Mouse (Mus musculus): Measurements from ENCODE around the gene Col27a1. TPM values are rescaled to one million over a fixed set of nuclear protein-coding genes. Genes with fewer than 3 reads are reported as not detected.

Gene Col27a1
- polyA plus RNA-seq, 1 experiment from 2014 or later: 18.5 TPM

DNA sequence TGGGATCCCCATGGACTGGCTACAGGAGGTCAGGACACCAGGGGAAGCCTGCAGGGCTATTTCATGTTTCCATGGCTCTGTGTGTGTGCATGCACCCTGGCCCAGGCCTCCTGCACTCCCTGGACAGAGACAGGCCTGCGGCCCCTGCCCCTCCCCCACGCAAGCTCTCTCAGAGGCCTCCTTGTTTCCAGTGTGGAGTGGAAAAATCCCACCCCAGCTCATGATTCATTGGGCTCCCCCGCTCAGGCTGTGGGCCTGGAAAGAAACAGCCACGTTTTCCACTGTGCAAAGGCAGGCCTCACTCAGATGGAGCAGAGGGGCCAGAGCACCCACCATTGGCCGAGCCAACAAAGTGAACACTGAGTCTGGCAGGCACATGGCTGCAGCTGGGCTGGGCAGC, 15.1 kb downstream of the Col27a1 start:
- 28% methylated on average over 5 of the region's 5 CpGs for WGBS
- H3K27ac ChIP-seq (ENCODE audit: low read depth): peak overlapping the region; percentile 73

GRCm38 (mm10) chr4:63229991-63230581, 16.3 kb downstream of the Col27a1 start:
- Histone ChIP-seq H3K27ac (ENCODE audit: low read depth) (no peak overlapping the region), H3K4me3 (ENCODE audit: low read depth, low read length) (no peak overlapping the region), H3K4me1 (replicated peaks; ENCODE audit: control insufficient read depth, insufficient read depth, low read length) (peaks cover 41% of the 10 kb centered on the region), H3K4me2 (ENCODE audit: low read length) (no peak overlapping the region), H3K9me3 (ENCODE audit: control insufficient read depth, low read length) (no peaks in the 10 kb centered on the region), H3K27me3 (replicated peaks; ENCODE audit: control insufficient read depth, insufficient read depth, low read length) (no peaks in the 10 kb centered on the region), H3K9ac (ENCODE audit: low read length) (no peak overlapping the region), H3K36me3 (ENCODE audit: control insufficient read depth, insufficient read depth, low read length) (peaks cover 28% of the 10 kb centered on the region)
- 89% methylated on average over 14 of the region's 14 CpGs for WGBS
- no peak for DNase-seq (ENCODE audit: low spot score)
- no peak for ATAC-seq (replicated peaks; ENCODE audit: low FRiP score, low TSS enrichment, low read depth)

More for the DNA sequence above, 15.1 kb downstream of the Col27a1 start:
- Histone ChIP-seq H3K4me3 (ENCODE audit: low read depth, low read length) (no peak overlapping the region), H3K4me1 (replicated peaks; ENCODE audit: control insufficient read depth, insufficient read depth, low read length) (peaks cover 32% of the 10 kb centered on the region), H3K27me3 (replicated peaks; ENCODE audit: control insufficient read depth, insufficient read depth, low read length) (no peaks in the 10 kb centered on the region), H3K9me3 (ENCODE audit: control insufficient read depth, low read length) (no peaks in the 10 kb centered on the region), H3K9ac (ENCODE audit: low read length) (no peak overlapping the region), H3K4me2 (ENCODE audit: low read length) (no peak overlapping the region), H3K36me3 (ENCODE audit: control insufficient read depth, insufficient read depth, low read length) (peaks cover 32% of the 10 kb centered on the region)
- ATAC-seq (replicated peaks; ENCODE audit: low FRiP score, low TSS enrichment, low read depth): peak; percentile 48
- no peak for DNase-seq (ENCODE audit: low spot score)

DNA sequence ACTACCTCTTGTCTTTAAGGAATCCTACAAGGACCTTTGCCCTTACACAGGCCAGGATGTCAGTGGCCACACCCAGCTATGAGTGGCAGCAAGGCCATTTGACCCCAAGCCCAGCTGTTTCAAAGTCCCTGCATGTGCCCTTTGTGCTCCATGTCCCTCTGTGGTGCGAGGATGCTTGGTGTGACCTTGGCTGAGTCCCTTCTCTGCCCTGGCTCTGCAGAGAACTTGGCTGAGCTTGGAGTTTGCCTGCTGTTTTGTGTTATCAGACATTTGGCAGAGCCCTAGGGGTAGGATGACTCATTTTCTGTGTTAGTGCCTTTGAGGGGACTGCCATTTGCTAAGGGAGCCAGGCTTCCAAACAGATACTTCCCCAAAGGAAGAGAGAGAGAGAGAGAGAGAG, 17.3 kb downstream of the Col27a1 start:
- Histone ChIP-seq H3K4me3 (ENCODE audit: low read depth, low read length) (no peak overlapping the region), H3K27ac (ENCODE audit: low read depth) (no peak overlapping the region), H3K9ac (ENCODE audit: low read length) (no peak overlapping the region), H3K9me3 (ENCODE audit: control insufficient read depth, low read length) (no peaks in the 10 kb centered on the region), H3K36me3 (ENCODE audit: control insufficient read depth, insufficient read depth, low read length) (peaks cover 28% of the 10 kb centered on the region), H3K4me2 (ENCODE audit: low read length) (no peak overlapping the region), H3K27me3 (replicated peaks; ENCODE audit: control insufficient read depth, insufficient read depth, low read length) (no peaks in the 10 kb centered on the region), H3K4me1 (replicated peaks; ENCODE audit: control insufficient read depth, insufficient read depth, low read length) (peaks cover 36% of the 10 kb centered on the region)
- DNase-seq (ENCODE audit: low spot score): no peak
- no peak for ATAC-seq (replicated peaks; ENCODE audit: low FRiP score, low TSS enrichment, low read depth)
- WGBS: 73% methylated on average over 1 of the region's 1 CpGs

GRCm38 (mm10) chr4:63232542-63233020, 18.8 kb downstream of the Col27a1 start:
- H3K9ac ChIP-seq (ENCODE audit: low read length): no peak overlapping the region
- ATAC-seq (replicated peaks; ENCODE audit: low FRiP score, low TSS enrichment, low read depth) (no peak), DNase-seq (ENCODE audit: low spot score) (no peak)
- no peak overlapping the region for H3K27ac ChIP-seq (ENCODE audit: low read depth)
- H3K36me3 ChIP-seq (ENCODE audit: control insufficient read depth, insufficient read depth, low read length): peaks cover 37% of the 10 kb centered on the region
- no peak overlapping the region for H3K4me2 ChIP-seq (ENCODE audit: low read length)
- H3K4me3 ChIP-seq (ENCODE audit: low read depth, low read length): no peak overlapping the region
- H3K9me3 ChIP-seq (ENCODE audit: control insufficient read depth, low read length): no peaks in the 10 kb centered on the region
- H3K27me3 ChIP-seq (replicated peaks; ENCODE audit: control insufficient read depth, insufficient read depth, low read length): no peaks in the 10 kb centered on the region
- H3K4me1 ChIP-seq (replicated peaks; ENCODE audit: control insufficient read depth, insufficient read depth, low read length): peaks cover 30% of the 10 kb centered on the region
- 29% methylated on average over 2 of the region's 2 CpGs for WGBS

- ATAC-seq (replicated peaks; ENCODE audit: low FRiP score, low TSS enrichment, low read depth): peak; percentile 55; the same call in 1 of the 2 replicates
Measured at GRCm38 (mm10) chr4:63233557-63234452, 20.0 kb downstream of the Col27a1 start.

DNA sequence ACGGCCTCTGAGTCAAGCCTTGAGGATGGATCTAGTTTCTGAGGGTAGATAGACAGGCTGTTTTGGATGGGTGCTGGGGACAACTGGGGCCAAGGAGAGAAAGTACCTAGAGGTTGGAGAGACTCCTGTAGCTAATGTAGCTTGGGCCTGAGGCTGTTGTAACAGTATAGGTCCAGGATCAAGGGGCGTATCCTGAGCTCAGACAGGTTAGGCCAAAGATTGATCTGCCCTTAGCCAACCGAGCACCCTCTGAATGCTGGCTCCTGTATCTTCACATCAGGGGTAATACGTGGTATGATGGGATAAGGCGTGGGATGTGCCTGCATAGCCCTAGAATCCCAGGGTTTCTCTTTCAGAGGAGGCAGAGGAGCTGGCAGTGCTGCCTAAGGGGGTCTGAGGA, 21.0 kb downstream of the Col27a1 start:
- Histone ChIP-seq H3K4me1 (replicated peaks; ENCODE audit: control insufficient read depth, insufficient read depth, low read length) (peaks cover 25% of the 10 kb centered on the region), H3K9me3 (ENCODE audit: control insufficient read depth, low read length) (no peaks in the 10 kb centered on the region), H3K36me3 (ENCODE audit: control insufficient read depth, insufficient read depth, low read length) (peaks cover 33% of the 10 kb centered on the region), H3K4me2 (ENCODE audit: low read length) (no peak overlapping the region), H3K27me3 (replicated peaks; ENCODE audit: control insufficient read depth, insufficient read depth, low read length) (no peaks in the 10 kb centered on the region), H3K4me3 (ENCODE audit: low read depth, low read length) (no peak overlapping the region), H3K27ac (ENCODE audit: low read depth) (peak overlapping the region; percentile 83; the same call in 1 of the 2 replicates), H3K9ac (ENCODE audit: low read length) (no peak overlapping the region)
- 90% methylated on average over 5 of the region's 5 CpGs for WGBS
- DNase-seq (ENCODE audit: low spot score) (no peak), ATAC-seq (replicated peaks; ENCODE audit: low FRiP score, low TSS enrichment, low read depth) (no peak)

More at GRCm38 (mm10) chr4:63233557-63234452, 20.0 kb downstream of the Col27a1 start:
- Histone ChIP-seq H3K36me3 (ENCODE audit: control insufficient read depth, insufficient read depth, low read length) (peaks cover 33% of the 10 kb centered on the region), H3K4me3 (ENCODE audit: low read depth, low read length) (no peak overlapping the region), H3K4me2 (ENCODE audit: low read length) (no peak overlapping the region), H3K9me3 (ENCODE audit: control insufficient read depth, low read length) (no peaks in the 10 kb centered on the region), H3K9ac (ENCODE audit: low read length) (no peak overlapping the region), H3K4me1 (replicated peaks; ENCODE audit: control insufficient read depth, insufficient read depth, low read length) (peaks cover 32% of the 10 kb centered on the region), H3K27ac (ENCODE audit: low read depth) (peak overlapping the region; percentile 83), H3K27me3 (replicated peaks; ENCODE audit: control insufficient read depth, insufficient read depth, low read length) (no peaks in the 10 kb centered on the region)
- 30% methylated on average over 7 of the region's 7 CpGs for WGBS
- no peak for DNase-seq (ENCODE audit: low spot score)

DNA sequence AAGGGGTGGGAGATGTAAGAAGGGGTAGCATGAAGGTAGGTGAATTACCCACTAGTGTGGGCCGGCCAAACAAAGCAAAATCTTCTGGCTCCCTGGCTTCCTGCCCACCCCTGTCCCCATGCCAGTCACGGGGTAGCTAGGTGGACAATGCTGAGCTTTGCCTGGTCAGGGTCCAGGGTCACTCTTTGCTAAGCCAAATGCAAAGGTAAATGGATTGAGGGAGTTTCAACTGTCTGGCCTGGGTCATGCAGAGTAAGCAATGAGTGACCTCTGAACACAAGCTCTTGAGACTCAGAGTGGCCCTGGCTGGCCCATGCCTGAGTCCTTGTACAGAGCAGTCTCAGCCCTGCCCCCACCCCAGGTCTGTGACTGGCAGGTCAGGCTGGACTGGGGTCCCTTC, 22.4 kb downstream of the Col27a1 start:
- no peak overlapping the region for H3K4me2 ChIP-seq (ENCODE audit: low read length)
- no peak overlapping the region for H3K4me3 ChIP-seq (ENCODE audit: low read depth, low read length)
- H3K9me3 ChIP-seq (ENCODE audit: control insufficient read depth, low read length): no peaks in the 10 kb centered on the region
- no peak overlapping the region for H3K9ac ChIP-seq (ENCODE audit: low read length)
- ATAC-seq (replicated peaks; ENCODE audit: low FRiP score, low TSS enrichment, low read depth) (no peak), DNase-seq (ENCODE audit: low spot score) (no peak)
- H3K36me3 ChIP-seq (ENCODE audit: control insufficient read depth, insufficient read depth, low read length): peaks cover 33% of the 10 kb centered on the region
- 49% methylated on average over 2 of the region's 2 CpGs for WGBS
- H3K27ac ChIP-seq (ENCODE audit: low read depth): no peak overlapping the region
- H3K4me1 ChIP-seq (replicated peaks; ENCODE audit: control insufficient read depth, insufficient read depth, low read length): peaks cover 25% of the 10 kb centered on the region
- no peaks in the 10 kb centered on the region for H3K27me3 ChIP-seq (replicated peaks; ENCODE audit: control insufficient read depth, insufficient read depth, low read length)

GRCm38 (mm10) chr4:63237225-63237624, 23.4 kb downstream of the Col27a1 start:
- ATAC-seq (replicated peaks; ENCODE audit: low FRiP score, low TSS enrichment, low read depth) (no peak), DNase-seq (ENCODE audit: low spot score) (no peak)
- H3K36me3 ChIP-seq (ENCODE audit: control insufficient read depth, insufficient read depth, low read length): peaks cover 36% of the 10 kb centered on the region
- no peaks in the 10 kb centered on the region for H3K27me3 ChIP-seq (replicated peaks; ENCODE audit: control insufficient read depth, insufficient read depth, low read length)
- H3K9me3 ChIP-seq (ENCODE audit: control insufficient read depth, low read length): no peaks in the 10 kb centered on the region
- H3K4me3 ChIP-seq (ENCODE audit: low read depth, low read length): no peak overlapping the region
- H3K4me1 ChIP-seq (replicated peaks; ENCODE audit: control insufficient read depth, insufficient read depth, low read length): peaks cover 25% of the 10 kb centered on the region
- H3K27ac ChIP-seq (ENCODE audit: low read depth): no peak overlapping the region
- H3K9ac ChIP-seq (ENCODE audit: low read length): no peak overlapping the region
- 79% methylated on average over 3 of the region's 3 CpGs for WGBS
- no peak overlapping the region for H3K4me2 ChIP-seq (ENCODE audit: low read length)

All from intestine, embryonic 14.5 days (tissue).